Mouse (Mus musculus): Measurements from ENCODE around the gene Taok1.

DNA sequence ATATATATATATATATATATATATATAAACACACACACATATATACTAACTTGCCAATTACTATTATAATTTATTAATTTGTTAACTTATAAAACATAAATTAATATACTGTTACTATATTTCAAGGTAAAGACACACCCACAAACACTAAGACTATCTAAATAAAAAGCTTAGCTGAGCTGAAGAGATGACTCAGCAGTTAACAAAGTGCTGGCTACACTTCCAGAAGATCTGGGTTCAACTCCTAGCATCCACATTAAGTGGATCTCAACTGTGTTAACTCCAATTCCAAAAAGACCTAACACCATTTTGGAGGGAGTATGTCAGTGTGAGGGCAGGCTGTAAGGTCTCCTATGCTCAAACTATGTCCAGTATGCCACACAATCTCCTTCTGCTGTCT lies 10.3 kb downstream of the Taok1 start:
- TF ChIP-seq ZNF384 (IDR thresholded peaks at IDR 0.05; ENCODE audit: low read depth, low read length) (no peak), ZC3H11A (IDR thresholded peaks at IDR 0.05; ENCODE audit: borderline replicate concordance, low read depth, low read length) (no peak)

All from ES-E14 (cell line).